Mouse (Mus musculus) limb, embryonic 10.5 days (tissue): ENCODE results near the gene Adamtsl4. TPM values are rescaled to one million over a fixed set of nuclear protein-coding genes. Genes with fewer than 3 reads are reported as not detected.
A peak's percentile ranks its signal among the peaks of the same experiment; 100 is the strongest.
"Not testable (repeated sequence)": the region's sequence is repeated elsewhere in the genome, so short reads cannot be mapped to it uniquely, and the experiment has no call there.

Source experiments
- DNase-seq: peaks from one replicate; pipeline ENCODE4 v3.0.0-alpha.2; 2017; ENCODE audit warnings: low spot score
- H3K27ac ChIP-seq: fragments of 300-500 bp; sonication (generic); 2 replicates; pipeline ENCODE4 v1.5.1; 2016; ENCODE audit warnings: mild to moderate bottlenecking
- H3K27me3 ChIP-seq: fragments of 300-500 bp; sonication (generic); 2 replicates; pipeline ENCODE4 v1.6.1; 2016; ENCODE audit warnings: low read depth, mild to moderate bottlenecking; ENCODE audit not compliant: poor library complexity, severe bottlenecking
- H3K36me3 ChIP-seq: fragments of 300-500 bp; sonication (generic); 2 replicates; pipeline ENCODE4 v1.6.1; 2016; ENCODE audit warnings: mild to moderate bottlenecking, moderate library complexity
- H3K4me1 ChIP-seq: fragments of 300-500 bp; sonication (generic); 2 replicates; pipeline ENCODE4 v1.6.1; 2016
- H3K4me3 ChIP-seq: fragments of 300-500 bp; sonication (generic); 2 replicates; pipeline ENCODE4 v1.5.1; 2016; ENCODE audit warnings: mild to moderate bottlenecking, moderate library complexity
- H3K9me3 ChIP-seq: fragments of 300-500 bp; sonication (generic); replicated peaks from 2 replicates; pipeline ENCODE4 v1.6.1; 2016; ENCODE audit warnings: mild to moderate bottlenecking
- WGBS: fragments of 180-500 bp; shearing (Covaris S2); methylation state at CpG from one replicate; pipeline ENCODE4 v1.1.7; 2016; 5-methylcytosine and 5-hydroxymethylcytosine counted together
- polyA plus RNA-seq: library from polyadenylated mRNA; unstranded; fragments of >200 nt; fragmentation: Nextera tagmentation; extraction: Ambion mirVana; gene quantifications from 2 replicates; pipeline ENCODE4 v1.2.1, GENCODE M21; 2016

Gene Adamtsl4
- polyA plus RNA-seq, 1 experiment from 2014 or later = 0.63 TPM

DNA sequence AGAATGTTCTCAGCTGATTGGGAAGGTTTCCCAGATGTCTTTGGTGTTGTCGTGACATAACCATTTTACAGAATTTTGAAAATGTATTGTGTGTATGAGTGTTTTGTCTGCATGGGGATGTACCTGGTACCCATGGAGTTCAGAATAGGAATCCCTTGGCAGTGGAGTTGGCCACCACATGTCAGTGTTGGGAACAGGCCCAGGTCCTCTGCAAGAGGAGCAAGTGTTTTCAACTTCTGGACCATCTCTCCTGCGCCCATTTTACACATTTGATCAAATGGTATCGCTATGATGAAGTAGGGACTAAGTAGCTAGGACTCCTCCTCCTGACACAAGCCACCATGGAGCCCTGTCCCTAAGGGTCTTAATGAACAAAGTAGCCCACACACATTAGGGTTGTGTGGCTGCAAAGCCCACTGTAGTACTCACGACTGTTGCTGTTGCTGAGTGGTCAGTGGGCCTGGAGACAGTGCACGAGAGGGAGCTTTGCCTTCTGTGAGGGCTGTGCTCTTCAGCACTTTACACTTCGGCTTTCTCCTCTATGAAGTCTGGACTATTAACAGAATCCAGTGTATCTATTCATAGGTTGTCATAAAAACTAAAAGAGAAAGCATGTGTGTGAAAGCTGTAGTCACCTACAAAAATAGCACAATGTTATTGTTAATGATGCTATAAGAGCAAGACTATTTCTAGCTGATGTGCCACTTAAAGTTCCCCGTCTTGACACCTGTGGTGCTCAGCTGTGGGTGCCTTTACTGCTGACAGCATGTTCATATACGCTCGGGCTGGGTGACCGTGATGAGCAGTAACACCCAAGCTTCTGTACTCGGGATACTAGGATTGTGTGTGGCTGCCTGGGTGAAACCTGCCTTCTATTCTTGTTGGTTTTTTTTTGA, 7.3 kb upstream of the Adamtsl4 start:
- no peak for DNase-seq
- 92% methylated on average over 11 of the region's 11 CpGs for WGBS
- H3K4me1 ChIP-seq = peaks cover 17% of the 10 kb centered on the region
- H3K36me3 ChIP-seq = 0 out of 2 replicates have a peak, but pooled peaks cover 5% of the 10 kb centered on the region
- no peak overlapping the region for H3K4me3 ChIP-seq
- H3K9me3 ChIP-seq = no peaks in the 10 kb centered on the region
- peak overlapping the region; percentile 27; the same call in 1 of the 2 replicates for H3K27ac ChIP-seq
- no peaks in the 10 kb centered on the region for H3K27me3 ChIP-seq

DNA sequence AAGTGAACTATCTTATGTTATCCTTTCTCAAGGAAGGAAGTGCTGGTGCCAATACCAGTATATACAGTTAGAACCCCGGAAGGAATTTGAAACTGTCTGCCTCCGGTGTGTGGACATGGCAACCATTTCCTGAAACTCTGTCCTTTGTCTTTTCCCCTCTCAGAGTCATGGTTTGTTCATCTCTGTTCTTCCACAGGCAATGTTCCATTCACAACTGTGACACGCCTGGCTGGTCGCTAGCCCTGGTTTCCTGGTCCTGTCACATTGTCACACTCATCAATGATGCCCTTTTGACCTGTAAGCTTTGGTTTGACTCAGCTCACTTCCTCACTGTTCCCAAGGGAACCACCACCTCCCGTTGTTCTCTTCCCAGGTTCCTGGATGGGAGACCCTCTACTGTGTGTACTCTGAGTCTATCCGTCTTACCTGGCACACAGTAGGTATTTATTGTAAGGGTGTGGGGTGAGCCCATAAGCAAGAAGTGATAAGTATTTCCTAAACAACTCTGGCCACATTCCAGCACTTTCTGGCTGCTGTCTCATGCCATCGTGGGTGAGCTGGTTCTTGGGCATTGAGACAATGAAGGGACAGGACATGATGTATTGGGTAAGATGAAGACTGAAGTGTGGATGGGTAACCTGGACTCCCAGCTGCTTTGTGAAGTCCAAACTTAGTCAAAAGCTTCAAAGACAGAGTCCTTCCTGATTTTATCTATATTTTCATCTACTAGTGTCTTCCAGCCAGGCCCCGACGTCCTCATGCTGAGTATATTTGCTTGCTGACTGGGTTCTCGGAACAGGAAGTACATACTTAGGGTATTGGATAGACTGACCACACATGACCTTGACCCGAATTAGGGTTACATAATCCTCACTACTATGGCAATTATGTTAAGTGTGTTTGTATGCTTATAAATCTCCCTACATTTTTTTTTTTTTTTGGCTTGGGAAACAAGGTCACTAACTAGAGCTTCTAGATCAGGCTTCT, 6.4 kb upstream of the Adamtsl4 start:
- Histone ChIP-seq H3K4me1 (peaks cover 25% of the 10 kb centered on the region), H3K9me3 (no peaks in the 10 kb centered on the region), H3K4me3 (no peak overlapping the region), H3K27me3 (peaks cover under 1% of the 10 kb centered on the region; the same call in 1 of the 2 replicates), H3K36me3 (0 out of 2 replicates have a peak, but pooled peaks cover 5% of the 10 kb centered on the region), H3K27ac (no peak overlapping the region)
- no peak for DNase-seq
- WGBS = 74% methylated on average over 11 of the region's 11 CpGs

DNA sequence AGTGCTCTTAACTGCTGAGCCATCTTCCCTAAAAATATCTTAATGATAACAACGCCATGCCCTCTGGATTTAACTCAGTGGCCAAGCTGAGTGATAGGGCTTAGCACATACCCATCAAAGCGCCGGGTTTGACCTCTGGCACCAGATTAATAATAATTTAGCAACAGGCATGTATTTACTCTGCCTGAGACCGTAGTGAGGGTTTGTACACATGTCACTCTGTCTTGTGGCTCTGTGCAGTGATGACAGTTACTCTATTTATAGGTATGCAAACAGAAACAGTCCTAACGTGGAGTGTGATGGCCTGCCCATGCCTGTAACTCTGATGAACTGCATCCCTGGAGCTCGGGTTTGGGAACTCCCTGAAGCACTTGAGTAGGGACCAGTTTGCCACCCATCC, 5.0 kb upstream of the Adamtsl4 start:
- peaks cover 38% of the 10 kb centered on the region for H3K4me1 ChIP-seq

DNA sequence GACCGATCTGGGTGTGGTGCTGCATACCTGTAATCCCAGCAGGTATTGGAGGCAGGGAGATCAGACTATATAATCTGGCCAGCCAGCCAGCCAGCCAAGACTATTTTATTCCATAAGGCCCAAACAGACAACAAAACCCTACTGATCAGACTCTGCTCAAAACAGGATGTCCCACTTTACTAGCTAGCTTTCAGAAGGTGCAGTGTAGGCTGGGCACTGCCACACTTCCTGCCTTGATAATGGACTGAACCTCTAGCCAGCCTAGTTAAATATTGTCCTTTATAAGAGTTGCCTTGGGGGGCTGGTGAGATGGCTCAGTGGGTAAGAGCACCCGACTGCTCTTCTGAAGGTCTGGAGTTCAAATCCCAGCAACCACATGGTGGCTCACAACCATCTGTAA, 2.8 kb upstream of the Adamtsl4 start:
- 92% methylated on average over 2 of the region's 2 CpGs for WGBS
- Histone ChIP-seq H3K27me3 (peaks cover 35% of the 10 kb centered on the region), H3K4me1 (peaks cover 40% of the 10 kb centered on the region)
- H3K9me3 ChIP-seq, DNase-seq, H3K4me3 ChIP-seq, H3K36me3 ChIP-seq, H3K27ac ChIP-seq: not testable (repeated sequence)

More for the DNA sequence above, 5.0 kb upstream of the Adamtsl4 start:
- Histone ChIP-seq H3K27me3 (peaks cover 14% of the 10 kb centered on the region; the same call in 1 of the 2 replicates), H3K9me3 (no peaks in the 10 kb centered on the region), H3K4me3 (no peak overlapping the region), H3K36me3 (0 out of 2 replicates have a peak, but pooled peaks cover 5% of the 10 kb centered on the region), H3K27ac (no peak overlapping the region)
- WGBS = 84% methylated on average over 6 of the region's 6 CpGs
- no peak for DNase-seq

DNA sequence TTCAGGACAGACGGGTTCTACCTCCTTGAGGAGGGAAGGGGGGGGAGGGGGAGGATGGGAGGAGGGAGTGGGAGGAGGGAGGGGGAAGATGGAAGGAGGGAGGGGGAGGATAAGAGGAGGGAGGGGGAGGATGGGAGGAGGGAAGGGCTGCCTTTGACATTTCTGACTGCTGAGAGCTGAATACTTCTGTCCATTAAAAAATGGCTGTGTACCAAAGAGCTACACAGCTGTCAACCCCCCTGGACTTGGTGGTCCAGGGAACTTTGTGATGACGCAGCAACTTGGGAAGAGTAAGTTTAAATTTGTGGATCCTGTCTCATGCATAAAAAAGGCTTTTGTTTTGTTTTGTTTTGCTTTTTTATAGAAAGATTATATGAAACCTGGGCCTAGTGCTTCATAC, 2.2 kb upstream of the Adamtsl4 start:
- DNase-seq = no peak
- Histone ChIP-seq H3K9me3 (no peaks in the 10 kb centered on the region), H3K4me3 (no peak overlapping the region), H3K4me1 (peaks cover 42% of the 10 kb centered on the region), H3K27ac (no peak overlapping the region), H3K27me3 (peaks cover 40% of the 10 kb centered on the region), H3K36me3 (0 out of 2 replicates have a peak, but pooled peaks cover 5% of the 10 kb centered on the region)
- 51% methylated on average over 2 of the region's 2 CpGs for WGBS

DNA sequence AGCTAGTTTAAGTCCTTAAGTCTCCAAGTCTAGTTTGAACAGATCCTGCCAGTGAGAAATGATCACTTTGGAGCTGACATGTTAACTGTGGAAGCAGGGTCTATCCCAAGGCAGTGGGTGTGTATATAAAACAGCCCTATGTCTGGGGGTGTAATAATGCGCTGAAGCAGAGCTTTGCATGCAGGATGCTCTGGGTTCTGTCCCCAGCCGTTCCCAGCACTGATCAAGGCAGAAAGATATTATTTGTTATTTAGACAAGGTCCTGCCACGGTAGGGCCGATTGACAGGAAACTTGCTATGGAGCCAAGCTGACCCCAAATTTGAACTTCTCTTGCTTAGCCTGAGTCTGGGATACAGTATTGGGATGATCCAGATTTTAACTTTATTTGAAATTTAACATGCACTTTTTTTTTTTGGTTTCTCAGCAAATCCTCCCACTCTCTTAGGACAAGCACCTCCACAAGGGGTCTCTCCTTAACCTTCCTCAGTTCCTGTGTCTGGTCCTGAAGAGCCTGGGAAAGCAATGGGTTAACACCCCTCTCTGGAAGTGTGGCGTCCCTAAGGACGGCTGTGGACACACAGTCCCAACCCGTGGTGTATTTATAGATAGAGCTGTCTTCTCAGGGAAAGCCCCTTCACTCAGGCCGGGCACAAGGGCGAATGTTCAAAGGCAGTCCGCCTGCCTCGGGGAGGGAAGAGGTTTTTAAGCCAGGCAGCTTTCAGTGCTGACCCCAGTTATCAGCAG, 1.6 kb upstream of the Adamtsl4 start:
- H3K36me3 ChIP-seq = 0 out of 2 replicates have a peak, but pooled peaks cover 5% of the 10 kb centered on the region
- H3K27ac ChIP-seq = no peak overlapping the region
- H3K27me3 ChIP-seq = peaks cover 40% of the 10 kb centered on the region
- no peak overlapping the region for H3K4me3 ChIP-seq
- H3K4me1 ChIP-seq = peaks cover 48% of the 10 kb centered on the region
- no peaks in the 10 kb centered on the region for H3K9me3 ChIP-seq
- no peak for DNase-seq
- WGBS = 31% methylated on average over 11 of the region's 11 CpGs

DNA sequence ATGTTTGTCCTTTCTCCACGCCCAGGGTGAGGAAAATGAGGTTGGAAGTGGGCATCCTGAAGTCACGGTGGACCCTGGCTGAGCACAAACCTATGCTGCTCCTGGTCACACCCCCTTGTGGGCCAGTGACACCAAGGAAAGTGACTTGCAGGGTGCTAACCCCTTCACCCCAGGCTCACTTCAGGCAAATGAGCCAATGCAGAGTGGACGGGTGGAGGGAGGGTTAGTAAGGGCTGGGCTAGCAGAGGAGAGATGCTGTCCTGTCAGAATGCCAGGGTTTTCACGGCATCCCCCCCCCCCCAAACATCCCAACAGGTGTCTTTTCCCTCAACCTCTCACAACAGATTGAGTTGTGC, 571 bp downstream of the Adamtsl4 start:
- 10% methylated on average over 4 of the region's 4 CpGs for WGBS
- peak overlapping the region; percentile 60 for H3K4me3 ChIP-seq
- no peak for DNase-seq
- 0 out of 2 replicates have a peak, but pooled peaks cover 5% of the 10 kb centered on the region for H3K36me3 ChIP-seq
- H3K27me3 ChIP-seq = peaks cover 40% of the 10 kb centered on the region
- no peaks in the 10 kb centered on the region for H3K9me3 ChIP-seq
- peak overlapping the region; percentile 30; the same call in 1 of the 2 replicates for H3K27ac ChIP-seq
- peaks cover 64% of the 10 kb centered on the region for H3K4me1 ChIP-seq

DNA sequence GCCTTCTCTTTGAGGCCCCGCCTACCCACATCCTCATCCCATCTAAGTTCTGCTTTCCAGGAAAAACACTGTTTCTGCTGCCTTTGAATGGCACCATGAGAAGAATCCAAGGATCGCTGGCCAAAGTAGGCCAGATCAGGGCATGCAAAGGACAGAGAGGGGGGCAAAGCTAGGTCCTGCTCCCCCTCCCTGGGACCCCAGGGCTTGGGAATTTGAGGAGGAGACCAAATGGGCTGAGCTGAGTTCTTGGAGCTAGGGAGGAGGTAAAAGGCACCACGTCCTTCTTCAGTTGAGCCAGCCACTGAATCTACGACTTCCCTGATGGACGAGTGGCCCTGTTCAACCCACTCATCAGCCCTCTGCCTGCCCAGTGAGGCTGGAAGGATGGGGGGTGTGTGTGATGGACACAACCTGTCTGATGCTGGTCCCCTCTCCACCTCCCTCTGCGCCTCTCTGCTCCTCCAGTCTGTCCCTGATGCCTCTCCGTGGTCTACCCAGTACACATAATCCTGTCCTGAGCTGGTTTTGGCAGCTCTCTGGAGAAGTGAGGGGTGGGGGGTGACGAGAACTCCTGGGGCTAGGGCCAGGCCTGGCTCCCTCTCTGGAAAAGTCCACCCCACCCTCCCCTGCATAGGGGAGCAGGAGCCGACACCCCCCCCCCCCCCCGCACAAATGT, 1.1 kb downstream of the Adamtsl4 start:
- no peak for DNase-seq
- no peaks in the 10 kb centered on the region for H3K9me3 ChIP-seq
- peak overlapping the region; percentile 60; the same call in 1 of the 2 replicates for H3K4me3 ChIP-seq
- 0 out of 2 replicates have a peak, but pooled peaks cover 5% of the 10 kb centered on the region for H3K36me3 ChIP-seq
- peaks cover 69% of the 10 kb centered on the region for H3K4me1 ChIP-seq
- H3K27me3 ChIP-seq = peaks cover 40% of the 10 kb centered on the region
- 30% methylated on average over 10 of the region's 10 CpGs for WGBS
- peak overlapping the region; percentile 30; the same call in 1 of the 2 replicates for H3K27ac ChIP-seq

DNA sequence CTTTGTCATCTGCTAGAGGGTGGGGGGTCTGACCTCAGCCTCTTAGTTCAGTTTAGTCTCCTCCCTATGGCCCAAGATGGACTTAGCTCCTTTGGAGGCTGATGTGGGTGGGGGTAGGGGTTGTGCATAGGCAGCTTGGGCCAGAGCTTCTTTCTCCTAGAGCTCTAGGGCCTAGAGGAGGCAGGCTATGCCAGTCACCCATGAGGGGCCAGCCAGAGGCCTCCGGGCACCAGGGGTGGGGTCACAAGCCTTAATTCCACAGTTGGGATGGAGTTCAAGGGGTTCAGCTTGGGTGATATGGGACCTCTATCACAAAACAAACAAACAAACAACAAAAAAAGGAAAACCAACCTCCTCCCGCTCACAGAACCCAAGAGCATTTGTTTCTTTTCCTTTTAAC, 2.0 kb downstream of the Adamtsl4 start:
- H3K9me3 ChIP-seq = no peaks in the 10 kb centered on the region
- no peak for DNase-seq
- no peaks in the 10 kb centered on the region for H3K36me3 ChIP-seq
- no peak overlapping the region for H3K4me3 ChIP-seq
- peaks cover 40% of the 10 kb centered on the region for H3K27me3 ChIP-seq
- H3K4me1 ChIP-seq = peaks cover 78% of the 10 kb centered on the region
- H3K27ac ChIP-seq = no peak overlapping the region
- 79% methylated on average over 2 of the region's 2 CpGs for WGBS

DNA sequence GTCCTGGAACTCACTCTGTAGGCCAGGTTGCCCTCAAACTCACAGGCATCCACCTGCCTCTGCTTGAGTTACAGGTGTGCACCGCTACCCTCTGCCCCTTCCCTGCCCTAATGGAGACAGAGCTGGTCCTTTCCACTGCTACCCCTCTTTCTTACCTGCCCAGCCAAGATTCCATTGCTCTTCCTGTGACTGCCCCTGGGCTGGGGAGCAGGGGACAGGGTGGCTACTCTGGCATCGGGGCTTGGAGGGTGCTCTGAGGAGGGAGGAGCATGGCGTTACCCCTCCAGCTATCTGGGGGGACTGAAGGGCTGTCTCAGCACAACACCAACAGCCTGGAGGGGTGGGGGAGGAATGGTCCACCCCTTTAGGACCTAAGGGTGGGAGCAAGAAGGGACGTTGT, 2.4 kb downstream of the Adamtsl4 start:
- H3K27ac ChIP-seq = no peak overlapping the region
- H3K4me1 ChIP-seq = peaks cover 80% of the 10 kb centered on the region
- H3K27me3 ChIP-seq = peaks cover 40% of the 10 kb centered on the region
- H3K36me3 ChIP-seq = no peaks in the 10 kb centered on the region
- H3K4me3 ChIP-seq = no peak overlapping the region
- H3K9me3 ChIP-seq = no peaks in the 10 kb centered on the region
- 78% methylated on average over 4 of the region's 4 CpGs for WGBS
- no peak for DNase-seq

DNA sequence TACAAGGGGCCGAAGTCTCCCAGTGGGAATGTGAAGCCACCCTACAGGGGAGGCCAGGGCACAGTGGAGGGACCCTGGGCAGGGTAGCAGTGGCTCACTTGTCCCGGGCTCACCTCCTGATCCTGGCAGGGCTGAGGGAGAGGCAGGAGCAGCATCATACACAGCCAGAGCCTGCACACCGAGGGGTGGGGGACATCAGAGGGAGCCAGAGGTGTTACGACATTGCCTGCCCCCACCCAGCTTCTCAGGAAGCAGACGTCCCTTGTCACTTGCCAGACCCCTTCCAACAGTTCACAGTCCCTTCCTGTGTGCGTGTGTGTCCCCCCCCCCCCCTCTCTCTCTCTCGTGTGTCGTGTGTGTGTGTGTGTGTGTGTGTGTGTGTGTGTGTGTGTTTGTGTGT, 2.9 kb downstream of the Adamtsl4 start:
- Histone ChIP-seq H3K4me1 (peaks cover 82% of the 10 kb centered on the region), H3K36me3 (no peaks in the 10 kb centered on the region), H3K9me3 (no peaks in the 10 kb centered on the region), H3K4me3 (no peak overlapping the region), H3K27me3 (peaks cover 40% of the 10 kb centered on the region), H3K27ac (0 out of 2 replicates have a peak overlapping the region, but pooled peaks have one; percentile 39)
- WGBS = 50% methylated on average over 6 of the region's 8 CpGs
- no peak for DNase-seq
